Mouse (Mus musculus): ENCODE measurements around the gene Lif.

GRCm38 (mm10) chr11:4214572-4214971, 42.8 kb upstream of the Lif start:
- TF ChIP-seq CTCF (IDR thresholded peaks at IDR 0.05; ENCODE audit: insufficient read depth, low read depth, low read length) = no peak
- no peak for TF ChIP-seq POLR2A (IDR thresholded peaks at IDR 0.05; ENCODE audit: insufficient read depth, low read depth, low read length)
